Mouse (Mus musculus) lung, adult 2 months (tissue): ENCODE measurements around the gene Lmntd2.

Experiments used
- CTCF ChIP-seq: fragments of 200-500 bp; IDR thresholded peaks from 2 replicates; pipeline ENCODE4 v1.5.1; 2011; ENCODE audit warnings: mild to moderate bottlenecking, low read length, control low read depth; ENCODE audit not compliant: insufficient read depth
- POLR2A ChIP-seq: fragments of 200-500 bp; IDR thresholded peaks from 2 replicates; pipeline ENCODE4 v1.6.1; 2011; ENCODE audit warnings: low read depth, mild to moderate bottlenecking, control low read depth, low read length, borderline replicate concordance; ENCODE audit errors: extremely low read depth

GRCm38 (mm10) chr7:141215101-141215879 lies 1.4 kb upstream of the Lmntd2 start, which contains the start of gene Rassf7:
- peak; percentile 26; the same call in 1 of the 2 replicates for TF ChIP-seq POLR2A
- TF ChIP-seq CTCF: no peak
